Mouse (Mus musculus): ENCODE results near the gene Ppp1r21. TPM values are rescaled to one million over a fixed set of nuclear protein-coding genes. Genes with fewer than 3 reads are reported as not detected.

Gene Ppp1r21
- polyA plus RNA-seq, 2 experiments, result 25.1 to 35.7 TPM

- peaks cover 24% of the 10 kb centered on the region for H3K4me1 ChIP-seq (ENCODE audit: control insufficient read depth, insufficient read depth, low read length)
- peak overlapping the region; percentile 82 for H3K9ac ChIP-seq (ENCODE audit: low read depth, low read length, severe bottlenecking)
- peak overlapping the region; percentile 70 for H3K4me3 ChIP-seq (replicated peaks; ENCODE audit: low read length)
- no peak for TF ChIP-seq POLR2A (IDR thresholded peaks at IDR 0.05; ENCODE audit: borderline replicate concordance, extremely low read depth, insufficient read depth, insufficient read length)
- H3K27ac ChIP-seq (replicated peaks; ENCODE audit: low read depth, low read length), result peak overlapping the region; percentile 90
- 11% methylated on average over 14 of the region's 14 CpGs for WGBS
- H3K4me2 ChIP-seq (replicated peaks; ENCODE audit: low read depth, low read length, severe bottlenecking), result peak overlapping the region; percentile 85
- DNase-seq (ENCODE audit: low spot score) (peak; percentile 76), ATAC-seq (ENCODE audit: low FRiP score, low read depth) (peak; percentile 36; the same call in 1 of the 2 replicates)
- H3K36me3 ChIP-seq (ENCODE audit: control insufficient read depth, insufficient read depth, low read length), result peaks cover 3% of the 10 kb centered on the region
- H3K9me3 ChIP-seq (ENCODE audit: control insufficient read depth, low read length), result no peaks in the 10 kb centered on the region
- H3K27me3 ChIP-seq (ENCODE audit: control insufficient read depth, insufficient read depth, low read length), result no peaks in the 10 kb centered on the region
These were observed 68.9 kb downstream of the Ppp1r21 start for GRCm38 (mm10) chr17:88598570-88599368.

- ATAC-seq (ENCODE audit: low FRiP score, low read depth) (no peak), DNase-seq (ENCODE audit: low spot score) (no peak)
- Histone ChIP-seq H3K9me3 (ENCODE audit: control insufficient read depth, low read length) (no peaks in the 10 kb centered on the region), H3K9ac (ENCODE audit: low read depth, low read length, severe bottlenecking) (no peak overlapping the region), H3K4me3 (replicated peaks; ENCODE audit: low read length) (no peak overlapping the region), H3K27me3 (ENCODE audit: control insufficient read depth, insufficient read depth, low read length) (no peaks in the 10 kb centered on the region), H3K4me2 (replicated peaks; ENCODE audit: low read depth, low read length, severe bottlenecking) (no peak overlapping the region), H3K36me3 (ENCODE audit: control insufficient read depth, insufficient read depth, low read length) (peaks cover 5% of the 10 kb centered on the region), H3K27ac (replicated peaks; ENCODE audit: low read depth, low read length) (no peak overlapping the region), H3K4me1 (ENCODE audit: control insufficient read depth, insufficient read depth, low read length) (peaks cover 24% of the 10 kb centered on the region)
- WGBS, result 80% methylated on average over 8 of the region's 8 CpGs
- no peak for TF ChIP-seq POLR2A (IDR thresholded peaks at IDR 0.05; ENCODE audit: borderline replicate concordance, extremely low read depth, insufficient read depth, insufficient read length)
These were observed 70.6 kb downstream of the Ppp1r21 start for GRCm38 (mm10) chr17:88600492-88601026.

- no peak for ATAC-seq (ENCODE audit: low FRiP score, low read depth)
These were observed 74.0 kb downstream of the Ppp1r21 start for GRCm38 (mm10) chr17:88603943-88604342.

GRCm38 (mm10) chr17:88606056-88606455 is 76.1 kb downstream of the Ppp1r21 start:
- Histone ChIP-seq H3K9me3 (ENCODE audit: control insufficient read depth, low read length) (no peaks in the 10 kb centered on the region), H3K36me3 (ENCODE audit: control insufficient read depth, insufficient read depth, low read length) (peaks cover 5% of the 10 kb centered on the region), H3K4me3 (replicated peaks; ENCODE audit: low read length) (no peak overlapping the region), H3K4me2 (replicated peaks; ENCODE audit: low read depth, low read length, severe bottlenecking) (no peak overlapping the region), H3K27me3 (ENCODE audit: control insufficient read depth, insufficient read depth, low read length) (no peaks in the 10 kb centered on the region), H3K4me1 (ENCODE audit: control insufficient read depth, insufficient read depth, low read length) (peaks cover 6% of the 10 kb centered on the region), H3K9ac (ENCODE audit: low read depth, low read length, severe bottlenecking) (no peak overlapping the region), H3K27ac (replicated peaks; ENCODE audit: low read depth, low read length) (no peak overlapping the region)
- no peak for DNase-seq (ENCODE audit: low spot score)
- ATAC-seq (ENCODE audit: low FRiP score, low read depth), result no peak
- no peak for TF ChIP-seq POLR2A (IDR thresholded peaks at IDR 0.05; ENCODE audit: borderline replicate concordance, extremely low read depth, insufficient read depth, insufficient read length)
- WGBS, result 66% methylated on average over 2 of the region's 2 CpGs

More at GRCm38 (mm10) chr17:88603943-88604342, 74.0 kb downstream of the Ppp1r21 start:
- DNase-seq (ENCODE audit: low spot score), result no peak
- WGBS, result 88% methylated on average over 11 of the region's 11 CpGs
- no peak overlapping the region for H3K4me2 ChIP-seq (replicated peaks; ENCODE audit: low read depth, low read length, severe bottlenecking)
- H3K36me3 ChIP-seq (ENCODE audit: control insufficient read depth, insufficient read depth, low read length), result peaks cover 5% of the 10 kb centered on the region
- H3K9me3 ChIP-seq (ENCODE audit: control insufficient read depth, low read length), result no peaks in the 10 kb centered on the region
- H3K27ac ChIP-seq (replicated peaks; ENCODE audit: low read depth, low read length), result no peak overlapping the region
- TF ChIP-seq POLR2A (IDR thresholded peaks at IDR 0.05; ENCODE audit: borderline replicate concordance, extremely low read depth, insufficient read depth, insufficient read length), result no peak
- H3K4me3 ChIP-seq (replicated peaks; ENCODE audit: low read length), result no peak overlapping the region
- H3K4me1 ChIP-seq (ENCODE audit: control insufficient read depth, insufficient read depth, low read length), result peaks cover 15% of the 10 kb centered on the region
- H3K27me3 ChIP-seq (ENCODE audit: control insufficient read depth, insufficient read depth, low read length), result no peaks in the 10 kb centered on the region
- H3K9ac ChIP-seq (ENCODE audit: low read depth, low read length, severe bottlenecking), result no peak overlapping the region

- no peak for TF ChIP-seq POLR2A (IDR thresholded peaks at IDR 0.05; ENCODE audit: borderline replicate concordance, extremely low read depth, insufficient read depth, insufficient read length)
- no peak for ATAC-seq (ENCODE audit: low FRiP score, low read depth)
- Histone ChIP-seq H3K4me3 (replicated peaks; ENCODE audit: low read length) (no peak overlapping the region), H3K36me3 (ENCODE audit: control insufficient read depth, insufficient read depth, low read length) (no peaks in the 10 kb centered on the region), H3K27me3 (ENCODE audit: control insufficient read depth, insufficient read depth, low read length) (no peaks in the 10 kb centered on the region), H3K27ac (replicated peaks; ENCODE audit: low read depth, low read length) (no peak overlapping the region), H3K4me2 (replicated peaks; ENCODE audit: low read depth, low read length, severe bottlenecking) (no peak overlapping the region), H3K9ac (ENCODE audit: low read depth, low read length, severe bottlenecking) (no peak overlapping the region), H3K4me1 (ENCODE audit: control insufficient read depth, insufficient read depth, low read length) (peaks cover 12% of the 10 kb centered on the region), H3K9me3 (ENCODE audit: control insufficient read depth, low read length) (no peaks in the 10 kb centered on the region)
- no peak for DNase-seq (ENCODE audit: low spot score)
- 84% methylated on average over 15 of the region's 15 CpGs for WGBS
These were observed 79.4 kb downstream of the Ppp1r21 start for GRCm38 (mm10) chr17:88609361-88609760.
